Mouse (Mus musculus): Measurements from ENCODE around the gene Lce3e. TPM values are rescaled to one million over a fixed set of nuclear protein-coding genes. Genes with fewer than 3 reads are reported as not detected.

Gene Lce3e
- polyA plus RNA-seq (2015; fragmentation: Nextera tagmentation; extraction: Ambion mirVana), result not detected in 2 replicates

GRCm38 (mm10) chr3:92966761-92967160 lies at the start of gene Lce3e:
Lce3e (plus strand) TSS chr3:92967061.
- H3K36me3 ChIP-seq, result no peaks in the 10 kb centered on the region
- WGBS (ENCODE audit: insufficient replicate concordance), result 69% methylated on average over 2 of the region's 2 CpGs
- H3K4me2 ChIP-seq, result no peak within 1 kb of the TSS
- no peaks in the 10 kb centered on the region for H3K27me3 ChIP-seq
- no peaks in the 10 kb centered on the region for H3K4me1 ChIP-seq (replicated peaks)
- no peak within 1 kb of the TSS for H3K4me3 ChIP-seq (replicated peaks)
- no peaks in the 10 kb centered on the region for H3K9me3 ChIP-seq (replicated peaks)
- DNase-seq (no peak), ATAC-seq (ENCODE audit: low read depth) (no peak)
- no peak within 1 kb of the TSS for H3K27ac ChIP-seq
- no peak within 1 kb of the TSS for H3K9ac ChIP-seq

- no peaks in the 10 kb centered on the region for H3K36me3 ChIP-seq
- no peak overlapping the region for H3K4me2 ChIP-seq
- no peaks in the 10 kb centered on the region for H3K9me3 ChIP-seq (replicated peaks)
- no peak overlapping the region for H3K27ac ChIP-seq
- ATAC-seq (ENCODE audit: low read depth) (no peak), DNase-seq (no peak)
- WGBS (ENCODE audit: insufficient replicate concordance), result 51% methylated on average over 4 of the region's 4 CpGs
- no peaks in the 10 kb centered on the region for H3K4me1 ChIP-seq (replicated peaks)
- no peak overlapping the region for H3K4me3 ChIP-seq (replicated peaks)
- H3K27me3 ChIP-seq, result no peaks in the 10 kb centered on the region
- no peak overlapping the region for H3K9ac ChIP-seq
Measured at GRCm38 (mm10) chr3:92920364-92920763, 46.5 kb upstream of the Lce3e start.

- WGBS (ENCODE audit: insufficient replicate concordance), result 39% methylated on average over 2 of the region's 2 CpGs
Measured at GRCm38 (mm10) chr3:92926130-92926529, 40.7 kb upstream of the Lce3e start, which contains the start of gene Lce3a. Lce3a (minus strand) TSS chr3:92926230.

GRCm38 (mm10) chr3:92932679-92933078 lies 34.2 kb upstream of the Lce3e start, which contains the start of gene Lce3b:
Lce3b (plus strand) TSS chr3:92932979.
- no peak within 1 kb of the TSS for H3K4me2 ChIP-seq
- H3K27me3 ChIP-seq, result no peaks in the 10 kb centered on the region
- no peaks in the 10 kb centered on the region for H3K4me1 ChIP-seq (replicated peaks)
- DNase-seq (no peak), ATAC-seq (ENCODE audit: low read depth) (no peak)
- WGBS (ENCODE audit: insufficient replicate concordance), result 32% methylated on average over 2 of the region's 2 CpGs
- H3K36me3 ChIP-seq, result no peaks in the 10 kb centered on the region
- H3K9me3 ChIP-seq (replicated peaks), result no peaks in the 10 kb centered on the region
- H3K27ac ChIP-seq, result no peak within 1 kb of the TSS
- no peak within 1 kb of the TSS for H3K9ac ChIP-seq
- no peak within 1 kb of the TSS for H3K4me3 ChIP-seq (replicated peaks)

More at GRCm38 (mm10) chr3:92926130-92926529, 40.7 kb upstream of the Lce3e start, which contains the start of gene Lce3a:
- Histone ChIP-seq H3K27ac (no peak within 1 kb of the TSS), H3K9me3 (replicated peaks) (no peaks in the 10 kb centered on the region), H3K4me1 (replicated peaks) (no peaks in the 10 kb centered on the region), H3K4me3 (replicated peaks) (no peak within 1 kb of the TSS), H3K27me3 (no peaks in the 10 kb centered on the region), H3K9ac (no peak within 1 kb of the TSS), H3K36me3 (no peaks in the 10 kb centered on the region), H3K4me2 (no peak within 1 kb of the TSS)
- no peak for DNase-seq
- no peak for ATAC-seq (ENCODE audit: low read depth)

- ATAC-seq (ENCODE audit: low read depth) (no peak), DNase-seq (no peak)
- no peaks in the 10 kb centered on the region for H3K4me1 ChIP-seq (replicated peaks)
- H3K27ac ChIP-seq, result no peak within 1 kb of the TSS
- 42% methylated on average over 1 of the region's 1 CpGs for WGBS (ENCODE audit: insufficient replicate concordance)
- no peak within 1 kb of the TSS for H3K9ac ChIP-seq
- no peaks in the 10 kb centered on the region for H3K9me3 ChIP-seq (replicated peaks)
- no peaks in the 10 kb centered on the region for H3K27me3 ChIP-seq
- H3K4me3 ChIP-seq (replicated peaks), result no peak within 1 kb of the TSS
- no peak within 1 kb of the TSS for H3K4me2 ChIP-seq
- no peaks in the 10 kb centered on the region for H3K36me3 ChIP-seq
Measured at GRCm38 (mm10) chr3:92944186-92944585, 22.7 kb upstream of the Lce3e start, which contains the start of gene Lce3c. Lce3c (plus strand) TSS chr3:92944486.

GRCm38 (mm10) chr3:92957090-92957489 lies 9.8 kb upstream of the Lce3e start, which contains the start of gene Lce3d:
Lce3d (plus strand) TSS chr3:92957390.
- H3K9ac ChIP-seq, result no peak within 1 kb of the TSS
- no peak within 1 kb of the TSS for H3K4me2 ChIP-seq
- no peaks in the 10 kb centered on the region for H3K9me3 ChIP-seq (replicated peaks)
- ATAC-seq (ENCODE audit: low read depth), result no peak
- H3K27ac ChIP-seq, result no peak within 1 kb of the TSS
- WGBS (ENCODE audit: insufficient replicate concordance), result 81% methylated on average over 1 of the region's 1 CpGs
- no peaks in the 10 kb centered on the region for H3K27me3 ChIP-seq
- no peak within 1 kb of the TSS for H3K4me3 ChIP-seq (replicated peaks)
- H3K36me3 ChIP-seq, result no peaks in the 10 kb centered on the region
- no peaks in the 10 kb centered on the region for H3K4me1 ChIP-seq (replicated peaks)
- DNase-seq, result no peak

- Histone ChIP-seq H3K36me3 (no peaks in the 10 kb centered on the region), H3K27me3 (no peaks in the 10 kb centered on the region), H3K27ac (no peak overlapping the region), H3K4me1 (replicated peaks) (no peaks in the 10 kb centered on the region), H3K9ac (no peak overlapping the region), H3K4me3 (replicated peaks) (no peak overlapping the region), H3K4me2 (no peak overlapping the region), H3K9me3 (replicated peaks) (no peaks in the 10 kb centered on the region)
- ATAC-seq (ENCODE audit: low read depth), result no peak
- WGBS (ENCODE audit: insufficient replicate concordance), result 69% methylated on average over 2 of the region's 2 CpGs
- DNase-seq, result no peak
Measured at GRCm38 (mm10) chr3:92978484-92978883, 11.6 kb downstream of the Lce3e start.

GRCm38 (mm10) chr3:92991926-92992325 lies 25.1 kb downstream of the Lce3e start, which contains the start of gene Lce3f:
Lce3f (plus strand) TSS chr3:92992226.
- H3K4me3 ChIP-seq (replicated peaks), result no peak within 1 kb of the TSS
- H3K27ac ChIP-seq, result no peak within 1 kb of the TSS
- DNase-seq, result no peak
- H3K4me1 ChIP-seq (replicated peaks), result no peaks in the 10 kb centered on the region
- no peak within 1 kb of the TSS for H3K4me2 ChIP-seq
- H3K36me3 ChIP-seq, result no peaks in the 10 kb centered on the region
- no peaks in the 10 kb centered on the region for H3K27me3 ChIP-seq
- ATAC-seq (ENCODE audit: low read depth), result no peak
- no peaks in the 10 kb centered on the region for H3K9me3 ChIP-seq (replicated peaks)
- no peak within 1 kb of the TSS for H3K9ac ChIP-seq

- no peaks in the 10 kb centered on the region for H3K36me3 ChIP-seq
- DNase-seq, result no peak
- no peak overlapping the region for H3K9ac ChIP-seq
- no peak overlapping the region for H3K4me2 ChIP-seq
- H3K27ac ChIP-seq, result no peak overlapping the region
- no peaks in the 10 kb centered on the region for H3K27me3 ChIP-seq
- no peaks in the 10 kb centered on the region for H3K9me3 ChIP-seq (replicated peaks)
- 5% methylated on average over 7 of the region's 7 CpGs for WGBS (ENCODE audit: insufficient replicate concordance)
- ATAC-seq (ENCODE audit: low read depth), result no peak
- no peak overlapping the region for H3K4me3 ChIP-seq (replicated peaks)
- no peaks in the 10 kb centered on the region for H3K4me1 ChIP-seq (replicated peaks)
Measured at GRCm38 (mm10) chr3:92998691-92999090, 31.8 kb downstream of the Lce3e start.

- Histone ChIP-seq H3K9me3 (replicated peaks) (no peaks in the 10 kb centered on the region), H3K9ac (no peak overlapping the region), H3K4me1 (replicated peaks) (no peaks in the 10 kb centered on the region), H3K27ac (no peak overlapping the region), H3K36me3 (no peaks in the 10 kb centered on the region), H3K4me2 (no peak overlapping the region), H3K4me3 (replicated peaks) (no peak overlapping the region), H3K27me3 (no peaks in the 10 kb centered on the region)
- WGBS (ENCODE audit: insufficient replicate concordance), result 57% methylated on average over 3 of the region's 3 CpGs
- ATAC-seq (ENCODE audit: low read depth) (no peak), DNase-seq (no peak)
Measured at GRCm38 (mm10) chr3:93000621-93001020, 33.8 kb downstream of the Lce3e start.

- Histone ChIP-seq H3K36me3 (no peaks in the 10 kb centered on the region), H3K9ac (no peak overlapping the region), H3K4me1 (replicated peaks) (no peaks in the 10 kb centered on the region), H3K27ac (no peak overlapping the region), H3K4me2 (no peak overlapping the region), H3K27me3 (no peaks in the 10 kb centered on the region), H3K4me3 (replicated peaks) (no peak overlapping the region), H3K9me3 (replicated peaks) (no peaks in the 10 kb centered on the region)
- DNase-seq (no peak), ATAC-seq (ENCODE audit: low read depth) (no peak)
- 52% methylated on average over 4 of the region's 4 CpGs for WGBS (ENCODE audit: insufficient replicate concordance)
Measured at GRCm38 (mm10) chr3:93002843-93003242, 36.0 kb downstream of the Lce3e start.

- DNase-seq (no peak), ATAC-seq (ENCODE audit: low read depth) (no peak)
- Histone ChIP-seq H3K27ac (no peak overlapping the region), H3K9ac (no peak overlapping the region), H3K27me3 (peaks cover 18% of the 10 kb centered on the region), H3K4me3 (replicated peaks) (peak overlapping the region; percentile 36), H3K4me1 (replicated peaks) (no peaks in the 10 kb centered on the region), H3K4me2 (peak overlapping the region; percentile 53), H3K36me3 (no peaks in the 10 kb centered on the region), H3K9me3 (replicated peaks) (no peaks in the 10 kb centered on the region)
- 2% methylated on average over 24 of the region's 24 CpGs for WGBS (ENCODE audit: insufficient replicate concordance)
Measured at GRCm38 (mm10) chr3:93014378-93014801, 47.5 kb downstream of the Lce3e start.

Data from liver, embryonic 13.5 days (tissue).